Mouse (Mus musculus) CD4-positive, CD25-positive, alpha-beta regulatory T cell (primary cell): ENCODE results near the gene Dcaf7. TPM values are rescaled to one million over a fixed set of nuclear protein-coding genes. Genes with fewer than 3 reads are reported as not detected.

ENCODE experiments used
- polyA plus RNA-seq: library from polyadenylated mRNA; unstranded; fragments of 100-300 nt; shearing (Covaris generic); gene quantifications from one replicate; pipeline ENCODE4 v1.2.1, GENCODE M21; 2017

Dcaf7 gene
- 87.8 TPM for polyA plus RNA-seq

GRCm38 (mm10) chr11:106036548-106037417 lies at the start of gene Dcaf7:
TSS of gene Dcaf7 (plus strand) at chr11:106036872.

GRCm38 (mm10) chr11:105994375-105994774 lies 42.3 kb upstream of the Dcaf7 start, which contains the start of gene Ace3:
TSS of gene Ace3 (plus strand) at chr11:105994675.

GRCm38 (mm10) chr11:106007821-106008220 lies 28.9 kb upstream of the Dcaf7 start, which contains the start of gene Kcnh6:
TSS of gene Kcnh6 (plus strand) at chr11:106008124.

DNA sequence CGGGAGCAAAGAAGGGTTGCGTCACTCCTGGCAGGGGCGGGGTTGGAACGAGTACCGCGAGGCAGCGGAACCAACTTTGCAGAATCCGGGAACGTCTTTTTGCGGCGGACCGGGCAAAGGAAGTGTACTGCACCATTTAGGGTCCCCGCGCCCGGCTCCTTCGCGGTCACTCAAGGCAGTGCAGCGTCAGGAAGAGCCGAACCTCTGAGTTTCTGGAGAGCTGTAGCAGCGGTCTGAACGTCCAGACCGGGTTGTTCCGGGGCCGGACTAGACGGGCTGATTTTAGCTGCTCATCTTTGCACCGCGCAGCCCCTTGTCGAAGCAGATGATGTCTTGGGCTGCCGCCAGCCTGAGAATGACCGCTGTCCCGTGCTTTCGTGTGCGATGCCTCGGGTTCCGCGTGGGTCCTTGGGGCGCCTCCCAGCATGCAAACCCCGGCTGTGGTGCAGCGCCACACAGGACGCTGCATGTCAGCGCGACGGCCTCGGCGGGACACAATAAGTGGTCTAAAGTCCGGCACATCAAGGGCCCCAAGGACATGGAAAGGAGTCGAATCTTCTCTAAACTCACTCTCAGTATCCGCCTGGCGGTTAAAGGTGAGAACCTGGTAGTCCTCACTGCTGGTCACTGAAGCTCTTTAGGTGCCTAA lies 29.4 kb downstream of the Dcaf7 start, which contains the start of gene Taco1:
Taco1 (plus strand) TSS at position 139 of the 649 bp plus-strand sequence.

GRCm38 (mm10) chr11:106083708-106084701 lies 47.3 kb downstream of the Dcaf7 start, which contains the start of gene Map3k3:
TSS of gene Map3k3 (plus strand) at chr11:106084613.

Other genes with a start within 250 kb of the Dcaf7 start
- 0.91 TPM for gene Cyb561, start 83.5 kb upstream of the Dcaf7 start, polyA plus RNA-seq
- 0.08 TPM for gene Ace, start 68.9 kb upstream of the Dcaf7 start, polyA plus RNA-seq
- not detected for gene Ace3, start 42.2 kb upstream of the Dcaf7 start, polyA plus RNA-seq
- gene Kcnh6, start 28.7 kb upstream of the Dcaf7 start, polyA plus RNA-seq = 0.07 TPM
- gene Taco1, start 29.2 kb downstream of the Dcaf7 start, polyA plus RNA-seq = 15.5 TPM
- gene Map3k3, start 47.7 kb downstream of the Dcaf7 start, polyA plus RNA-seq = 102 TPM
- gene Gm10840, start 124.0 kb downstream of the Dcaf7 start, polyA plus RNA-seq = 0.87 TPM
- gene Limd2, start 124.0 kb downstream of the Dcaf7 start, polyA plus RNA-seq = 1,824 TPM
- 33.1 TPM for gene Strada, start 165.3 kb downstream of the Dcaf7 start, polyA plus RNA-seq
- 97.3 TPM for gene Ccdc47, start 179.5 kb downstream of the Dcaf7 start, polyA plus RNA-seq
- 104 TPM for gene Ddx42, start 180.1 kb downstream of the Dcaf7 start, polyA plus RNA-seq
- 72.1 TPM for gene Ftsj3, start 219.2 kb downstream of the Dcaf7 start, polyA plus RNA-seq
- 192 TPM for gene Psmc5, start 219.3 kb downstream of the Dcaf7 start, polyA plus RNA-seq
- gene Smarcd2, start 236.1 kb downstream of the Dcaf7 start, polyA plus RNA-seq = 186 TPM
- 0.18 TPM for gene Tcam1, start 239.8 kb downstream of the Dcaf7 start, polyA plus RNA-seq